Mouse (Mus musculus): Measurements from ENCODE around the gene Pappa. TPM values are rescaled to one million over a fixed set of nuclear protein-coding genes. Genes with fewer than 3 reads are reported as not detected.

The Pappa gene
- polyA plus RNA-seq, 1 experiment = 0.15 TPM

DNA sequence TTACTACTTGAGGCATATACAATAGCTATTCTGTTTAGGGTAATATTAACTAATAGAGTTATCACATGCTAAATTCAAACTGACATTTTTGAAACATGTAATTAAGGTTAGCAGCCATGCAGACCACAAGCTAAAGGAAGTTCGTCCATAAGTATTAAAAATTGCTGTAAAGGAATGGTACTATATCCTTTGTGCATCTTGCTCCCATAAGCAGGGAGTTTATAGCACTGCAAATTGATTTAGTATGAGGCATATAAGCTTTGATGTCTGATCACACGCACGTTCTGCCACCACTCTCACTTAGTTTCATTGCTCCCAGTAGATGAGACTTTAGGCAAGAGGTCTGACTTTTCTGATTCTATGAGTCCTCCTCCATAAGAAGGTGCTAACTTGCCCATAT is 68.8 kb downstream of the Pappa start:
- Histone ChIP-seq H3K36me3 (ENCODE audit: control insufficient read depth, insufficient read depth, low read length) (no peaks in the 10 kb centered on the region), H3K4me3 (ENCODE audit: control insufficient read depth, insufficient read depth, low read length) (no peak overlapping the region), H3K27me3 (ENCODE audit: control insufficient read depth, insufficient read depth, low read length) (no peaks in the 10 kb centered on the region), H3K4me1 (replicated peaks; ENCODE audit: control insufficient read depth, insufficient read depth, low read length) (no peaks in the 10 kb centered on the region), H3K27ac (ENCODE audit: control insufficient read depth, insufficient read depth, low read length) (no peak overlapping the region)
- DNase-seq = no peak
- 92% methylated on average over 3 of the region's 3 CpGs for WGBS
- TF ChIP-seq CTCF (IDR thresholded peaks at IDR 0.05; ENCODE audit: borderline replicate concordance, control insufficient read depth, extremely low read depth, insufficient read depth, low read length, poor library complexity) = no peak
- TF ChIP-seq POLR2A (IDR thresholded peaks at IDR 0.05; ENCODE audit: control insufficient read depth, extremely low read depth, insufficient read depth, low read length, poor library complexity) = no peak

DNA sequence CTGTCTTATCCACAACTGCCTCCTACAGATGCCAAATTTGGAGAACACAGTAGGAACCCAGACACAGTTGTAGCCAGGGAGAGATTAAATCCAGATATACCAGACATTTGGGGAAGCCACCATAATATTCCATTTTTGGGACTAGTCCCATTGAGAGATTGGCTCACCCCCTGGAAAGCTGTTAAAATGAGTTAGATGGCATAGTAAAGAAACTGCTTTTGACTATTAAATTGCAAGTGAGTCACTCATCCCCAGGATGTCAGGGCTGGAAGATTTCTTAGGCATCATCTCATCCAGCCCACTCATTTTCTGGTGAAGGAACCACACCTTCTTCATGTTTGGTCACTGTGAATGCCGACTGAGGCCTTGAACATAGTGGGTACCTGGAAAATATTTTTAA is 72.0 kb downstream of the Pappa start:
- Histone ChIP-seq H3K36me3 (ENCODE audit: control insufficient read depth, insufficient read depth, low read length) (no peaks in the 10 kb centered on the region), H3K4me1 (replicated peaks; ENCODE audit: control insufficient read depth, insufficient read depth, low read length) (no peaks in the 10 kb centered on the region), H3K27ac (ENCODE audit: control insufficient read depth, insufficient read depth, low read length) (no peak overlapping the region), H3K27me3 (ENCODE audit: control insufficient read depth, insufficient read depth, low read length) (no peaks in the 10 kb centered on the region), H3K4me3 (ENCODE audit: control insufficient read depth, insufficient read depth, low read length) (no peak overlapping the region)
- no peak for DNase-seq
- WGBS = 91% methylated on average over 1 of the region's 1 CpGs
- TF ChIP-seq POLR2A (IDR thresholded peaks at IDR 0.05; ENCODE audit: control insufficient read depth, extremely low read depth, insufficient read depth, low read length, poor library complexity) (no peak), CTCF (IDR thresholded peaks at IDR 0.05; ENCODE audit: borderline replicate concordance, control insufficient read depth, extremely low read depth, insufficient read depth, low read length, poor library complexity) (no peak)

DNA sequence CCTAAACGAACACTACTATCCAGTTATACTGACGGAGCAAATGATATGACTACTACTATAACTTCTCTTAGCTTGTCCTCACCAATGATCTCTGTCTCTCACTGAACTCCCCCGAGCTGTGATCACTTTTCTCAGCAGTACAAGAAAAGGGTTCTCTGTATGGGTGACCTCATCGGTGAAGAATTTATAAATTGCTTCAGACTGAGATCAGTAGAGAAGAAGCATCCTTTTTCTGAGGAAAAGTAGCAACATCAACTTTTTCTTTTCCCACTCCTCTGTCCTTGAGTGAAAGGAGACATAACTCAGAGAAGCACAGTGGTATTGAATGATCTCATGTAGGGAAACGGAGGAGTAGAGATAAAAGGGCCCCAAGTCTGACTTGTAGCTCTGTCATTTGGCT is 79.7 kb downstream of the Pappa start:
- Histone ChIP-seq H3K36me3 (ENCODE audit: control insufficient read depth, insufficient read depth, low read length) (no peaks in the 10 kb centered on the region), H3K4me1 (replicated peaks; ENCODE audit: control insufficient read depth, insufficient read depth, low read length) (no peaks in the 10 kb centered on the region), H3K4me3 (ENCODE audit: control insufficient read depth, insufficient read depth, low read length) (no peak overlapping the region), H3K27ac (ENCODE audit: control insufficient read depth, insufficient read depth, low read length) (no peak overlapping the region), H3K27me3 (ENCODE audit: control insufficient read depth, insufficient read depth, low read length) (no peaks in the 10 kb centered on the region)
- WGBS = 85% methylated on average over 5 of the region's 5 CpGs
- no peak for DNase-seq
- TF ChIP-seq POLR2A (IDR thresholded peaks at IDR 0.05; ENCODE audit: control insufficient read depth, extremely low read depth, insufficient read depth, low read length, poor library complexity) (no peak), CTCF (IDR thresholded peaks at IDR 0.05; ENCODE audit: borderline replicate concordance, control insufficient read depth, extremely low read depth, insufficient read depth, low read length, poor library complexity) (no peak)

DNA sequence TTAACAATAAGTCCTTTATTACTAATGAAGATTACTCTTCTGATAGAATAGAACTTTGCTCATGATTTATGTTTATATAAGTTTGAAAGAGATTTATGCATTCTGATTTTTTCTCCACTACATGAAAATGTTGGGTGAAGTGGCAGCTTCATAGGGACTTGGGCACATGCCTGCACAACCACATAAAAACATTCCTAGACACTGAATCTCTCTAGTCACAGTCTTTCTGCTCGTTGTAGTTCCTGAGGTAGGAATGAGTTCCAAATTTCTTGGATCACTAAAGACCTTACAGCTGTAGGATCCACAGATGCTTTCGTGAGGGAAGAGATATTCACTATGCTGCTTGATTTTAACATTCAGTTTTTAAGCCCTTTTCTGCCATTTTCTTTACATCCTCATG is 81.5 kb downstream of the Pappa start:
- Histone ChIP-seq H3K27ac (ENCODE audit: control insufficient read depth, insufficient read depth, low read length) (no peak overlapping the region), H3K4me3 (ENCODE audit: control insufficient read depth, insufficient read depth, low read length) (no peak overlapping the region), H3K27me3 (ENCODE audit: control insufficient read depth, insufficient read depth, low read length) (no peaks in the 10 kb centered on the region), H3K36me3 (ENCODE audit: control insufficient read depth, insufficient read depth, low read length) (no peaks in the 10 kb centered on the region), H3K4me1 (replicated peaks; ENCODE audit: control insufficient read depth, insufficient read depth, low read length) (no peaks in the 10 kb centered on the region)
- no peak for DNase-seq
- TF ChIP-seq CTCF (IDR thresholded peaks at IDR 0.05; ENCODE audit: borderline replicate concordance, control insufficient read depth, extremely low read depth, insufficient read depth, low read length, poor library complexity) = no peak
- no peak for TF ChIP-seq POLR2A (IDR thresholded peaks at IDR 0.05; ENCODE audit: control insufficient read depth, extremely low read depth, insufficient read depth, low read length, poor library complexity)
- WGBS = 76% methylated on average over 2 of the region's 2 CpGs

DNA sequence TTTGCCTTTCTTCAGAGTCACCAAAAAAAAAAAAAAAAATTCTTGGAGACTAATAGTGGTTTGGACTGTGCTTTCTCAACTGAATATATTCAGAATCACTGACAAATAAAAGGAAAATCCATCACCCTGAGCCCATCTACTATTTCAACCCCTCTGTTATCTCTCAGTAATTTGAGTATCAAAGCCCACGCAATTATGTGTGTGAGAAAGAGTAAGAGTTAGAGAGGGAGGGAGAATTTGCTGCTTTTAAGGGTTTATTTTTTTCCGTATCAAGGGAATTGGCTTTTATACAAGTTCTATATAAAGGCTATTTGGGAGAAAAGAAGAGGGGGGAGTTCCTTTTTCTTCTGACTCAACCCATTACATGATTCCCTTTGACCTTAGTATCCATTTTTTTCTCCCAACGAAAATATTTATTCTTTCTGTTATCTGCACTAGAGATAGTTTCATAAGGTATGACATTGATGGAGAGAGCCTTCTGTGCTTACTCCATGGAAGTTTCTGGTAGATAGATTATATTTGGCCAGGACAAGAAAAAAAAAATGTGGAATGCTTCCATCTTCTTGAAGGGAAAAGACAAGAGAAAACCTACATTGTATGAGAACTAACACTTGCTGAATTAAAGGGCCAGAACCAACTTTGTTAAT is 85.5 kb downstream of the Pappa start:
- WGBS = 85% methylated on average over 3 of the region's 3 CpGs
- no peak overlapping the region for H3K4me3 ChIP-seq (ENCODE audit: control insufficient read depth, insufficient read depth, low read length)
- TF ChIP-seq POLR2A (IDR thresholded peaks at IDR 0.05; ENCODE audit: control insufficient read depth, extremely low read depth, insufficient read depth, low read length, poor library complexity) (no peak), CTCF (IDR thresholded peaks at IDR 0.05; ENCODE audit: borderline replicate concordance, control insufficient read depth, extremely low read depth, insufficient read depth, low read length, poor library complexity) (no peak)

DNA sequence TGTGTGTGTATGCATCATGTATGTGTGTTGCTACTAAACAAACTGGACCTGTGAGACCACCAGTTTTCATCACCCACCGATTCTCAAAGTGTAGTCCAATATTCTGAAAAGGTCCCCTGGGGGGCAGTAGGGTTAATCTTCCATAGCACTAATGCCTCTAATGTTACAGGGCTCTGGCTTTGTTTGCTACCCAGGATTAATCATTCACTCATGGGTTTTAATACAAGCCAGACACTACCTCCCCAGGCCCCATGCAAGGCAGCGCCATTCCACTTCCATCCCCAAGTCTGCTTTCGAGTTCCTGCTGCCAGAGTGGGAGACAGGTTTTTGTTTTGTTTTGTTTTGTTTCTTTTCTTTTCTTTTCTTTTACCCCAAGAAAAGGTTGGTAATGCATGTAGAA is 92.7 kb downstream of the Pappa start:
- TF ChIP-seq POLR2A (IDR thresholded peaks at IDR 0.05; ENCODE audit: control insufficient read depth, extremely low read depth, insufficient read depth, low read length, poor library complexity) (no peak), CTCF (IDR thresholded peaks at IDR 0.05; ENCODE audit: borderline replicate concordance, control insufficient read depth, extremely low read depth, insufficient read depth, low read length, poor library complexity) (no peak)
- no peak overlapping the region for H3K27ac ChIP-seq (ENCODE audit: control insufficient read depth, insufficient read depth, low read length)
- no peaks in the 10 kb centered on the region for H3K36me3 ChIP-seq (ENCODE audit: control insufficient read depth, insufficient read depth, low read length)
- H3K4me1 ChIP-seq (replicated peaks; ENCODE audit: control insufficient read depth, insufficient read depth, low read length) = no peaks in the 10 kb centered on the region
- no peaks in the 10 kb centered on the region for H3K27me3 ChIP-seq (ENCODE audit: control insufficient read depth, insufficient read depth, low read length)
- DNase-seq = no peak
- WGBS = 93% methylated on average over 3 of the region's 3 CpGs
- no peak overlapping the region for H3K4me3 ChIP-seq (ENCODE audit: control insufficient read depth, insufficient read depth, low read length)

More for the DNA sequence above, 85.5 kb downstream of the Pappa start:
- Histone ChIP-seq H3K4me1 (replicated peaks; ENCODE audit: control insufficient read depth, insufficient read depth, low read length) (no peaks in the 10 kb centered on the region), H3K27ac (ENCODE audit: control insufficient read depth, insufficient read depth, low read length) (no peak overlapping the region), H3K27me3 (ENCODE audit: control insufficient read depth, insufficient read depth, low read length) (no peaks in the 10 kb centered on the region), H3K36me3 (ENCODE audit: control insufficient read depth, insufficient read depth, low read length) (no peaks in the 10 kb centered on the region)
- DNase-seq = no peak
